Mouse (Mus musculus): ENCODE results near the gene Chchd5.

The Chchd5 gene

GRCm38 (mm10) chr2:129129412-129129929, at the start of gene Chchd5:
TSS of gene Chchd5 (plus strand) at chr2:129129700.
- DNase-seq, result peak; percentile 90

GRCm38 (mm10) chr2:129081097-129081496, 48.4 kb upstream of the Chchd5 start:
- DNase-seq, result no peak

- DNase-seq, result no peak
Measured at GRCm38 (mm10) chr2:129083514-129083913, 46.0 kb upstream of the Chchd5 start.

GRCm38 (mm10) chr2:129084959-129085358, 44.5 kb upstream of the Chchd5 start:
- DNase-seq, result peak; percentile 41

- DNase-seq, result no peak
Measured at GRCm38 (mm10) chr2:129087520-129087919, 42.0 kb upstream of the Chchd5 start.

GRCm38 (mm10) chr2:129090370-129090769, 39.1 kb upstream of the Chchd5 start:
- DNase-seq, result no peak

- no peak for DNase-seq
Measured at GRCm38 (mm10) chr2:129092810-129093209, 36.7 kb upstream of the Chchd5 start.

- peak; percentile 56 for DNase-seq
Measured at GRCm38 (mm10) chr2:129093926-129094724, 35.4 kb upstream of the Chchd5 start.

- DNase-seq, result peak; percentile 93
Measured at GRCm38 (mm10) chr2:129100784-129101310, 28.7 kb upstream of the Chchd5 start, which contains the start of gene Polr1b. TSS of gene Polr1b (plus strand) at chr2:129100995.

GRCm38 (mm10) chr2:129112924-129113323, 16.6 kb upstream of the Chchd5 start:
- DNase-seq, result no peak

GRCm38 (mm10) chr2:129115706-129116367, 13.7 kb upstream of the Chchd5 start:
- DNase-seq, result peak; percentile 44

GRCm38 (mm10) chr2:129116368-129116739, 13.1 kb upstream of the Chchd5 start:
- DNase-seq, result peak; percentile 28

GRCm38 (mm10) chr2:129118061-129118460, 11.4 kb upstream of the Chchd5 start:
- DNase-seq, result peak; percentile 46

- DNase-seq, result no peak
Measured at GRCm38 (mm10) chr2:129121986-129122385, 7.5 kb upstream of the Chchd5 start.

- DNase-seq, result no peak
Measured at GRCm38 (mm10) chr2:129129987-129130545, 566 bp downstream of the Chchd5 start.

GRCm38 (mm10) chr2:129130776-129131175, 1.3 kb downstream of the Chchd5 start:
- DNase-seq, result no peak

GRCm38 (mm10) chr2:129132231-129132630, 2.7 kb downstream of the Chchd5 start:
- DNase-seq, result no peak

GRCm38 (mm10) chr2:129133006-129133805, 3.7 kb downstream of the Chchd5 start:
- no peak for DNase-seq

GRCm38 (mm10) chr2:129139906-129140305, 10.4 kb downstream of the Chchd5 start:
- DNase-seq, result no peak

GRCm38 (mm10) chr2:129148836-129149235, 19.3 kb downstream of the Chchd5 start:
- DNase-seq, result no peak

- DNase-seq, result no peak
Measured at GRCm38 (mm10) chr2:129150386-129150785, 20.9 kb downstream of the Chchd5 start.

- DNase-seq, result no peak
Measured at GRCm38 (mm10) chr2:129151111-129151510, 21.6 kb downstream of the Chchd5 start.
